Mouse (Mus musculus): ENCODE data around the gene Tmem254a.
"Not testable (repeated sequence)": the region's sequence is repeated elsewhere in the genome, so short reads cannot be mapped to it uniquely, and the experiment has no call there.

GRCm38 (mm10) chr14:25894566-25894965 lies 32.9 kb downstream of the Tmem254a start:
- not testable (repeated sequence) for TF ChIP-seq POLR2A (IDR thresholded peaks at IDR 0.05; ENCODE audit: low read depth, low read length); CTCF (IDR thresholded peaks at IDR 0.05; ENCODE audit: borderline replicate concordance, insufficient read depth, low read length)

Measured in embryonic fibroblast, embryonic 13.5 days (primary cell).